Mouse (Mus musculus): ENCODE measurements around the gene Pkd1l1. TPM values are rescaled to one million over a fixed set of nuclear protein-coding genes. Genes with fewer than 3 reads are reported as not detected.

Gene Pkd1l1
- polyA plus RNA-seq, 1 experiment from 2014 or later: not detected

GRCm38 (mm10) chr11:8955678-8956077 is 17.4 kb downstream of the Pkd1l1 start:
- Histone ChIP-seq H3K4me3 (ENCODE audit: low read depth, low read length) (no peak overlapping the region), H3K36me3 (ENCODE audit: control insufficient read depth, insufficient read depth, low read length) (no peaks in the 10 kb centered on the region), H3K9ac (ENCODE audit: low read length) (no peak overlapping the region), H3K4me2 (no peak overlapping the region), H3K27me3 (ENCODE audit: control insufficient read depth, insufficient read depth, low read length) (no peaks in the 10 kb centered on the region), H3K27ac (ENCODE audit: low read depth, low read length) (no peak overlapping the region), H3K9me3 (ENCODE audit: control insufficient read depth, low read length) (no peaks in the 10 kb centered on the region), H3K4me1 (ENCODE audit: control insufficient read depth, insufficient read depth, low read length) (no peaks in the 10 kb centered on the region)
- peak; percentile 72; the same call in 1 of the 2 replicates for ATAC-seq (ENCODE audit: low FRiP score)
- no peak for DNase-seq (ENCODE audit: low spot score, missing footprints)
- WGBS: 0% methylated on average over 1 of the region's 1 CpGs

- Histone ChIP-seq H3K27ac (ENCODE audit: low read depth, low read length) (no peak overlapping the region), H3K36me3 (ENCODE audit: control insufficient read depth, insufficient read depth, low read length) (no peaks in the 10 kb centered on the region), H3K4me2 (no peak overlapping the region), H3K4me3 (ENCODE audit: low read depth, low read length) (no peak overlapping the region), H3K9ac (ENCODE audit: low read length) (no peak overlapping the region), H3K9me3 (ENCODE audit: control insufficient read depth, low read length) (no peaks in the 10 kb centered on the region), H3K27me3 (ENCODE audit: control insufficient read depth, insufficient read depth, low read length) (no peaks in the 10 kb centered on the region), H3K4me1 (ENCODE audit: control insufficient read depth, insufficient read depth, low read length) (no peaks in the 10 kb centered on the region)
- WGBS: 86% methylated on average over 6 of the region's 6 CpGs
- no peak for ATAC-seq (ENCODE audit: low FRiP score)
- DNase-seq (ENCODE audit: low spot score, missing footprints): no peak
Observed at GRCm38 (mm10) chr11:8949765-8950430, 23.2 kb downstream of the Pkd1l1 start.

- no peak for ATAC-seq (ENCODE audit: low FRiP score)
- Histone ChIP-seq H3K4me1 (ENCODE audit: control insufficient read depth, insufficient read depth, low read length) (no peaks in the 10 kb centered on the region), H3K4me2 (no peak overlapping the region), H3K27me3 (ENCODE audit: control insufficient read depth, insufficient read depth, low read length) (no peaks in the 10 kb centered on the region), H3K4me3 (ENCODE audit: low read depth, low read length) (no peak overlapping the region), H3K9me3 (ENCODE audit: control insufficient read depth, low read length) (no peaks in the 10 kb centered on the region), H3K36me3 (ENCODE audit: control insufficient read depth, insufficient read depth, low read length) (no peaks in the 10 kb centered on the region), H3K9ac (ENCODE audit: low read length) (no peak overlapping the region), H3K27ac (ENCODE audit: low read depth, low read length) (no peak overlapping the region)
- no peak for DNase-seq (ENCODE audit: low spot score, missing footprints)
- WGBS: 71% methylated on average over 3 of the region's 3 CpGs
Observed at GRCm38 (mm10) chr11:8948871-8949270, 24.2 kb downstream of the Pkd1l1 start.

GRCm38 (mm10) chr11:8944114-8944513 is 29.0 kb downstream of the Pkd1l1 start:
- DNase-seq (ENCODE audit: low spot score, missing footprints) (no peak), ATAC-seq (ENCODE audit: low FRiP score) (no peak)
- Histone ChIP-seq H3K27me3 (ENCODE audit: control insufficient read depth, insufficient read depth, low read length) (no peaks in the 10 kb centered on the region), H3K9me3 (ENCODE audit: control insufficient read depth, low read length) (no peaks in the 10 kb centered on the region), H3K4me2 (no peak overlapping the region), H3K4me1 (ENCODE audit: control insufficient read depth, insufficient read depth, low read length) (no peaks in the 10 kb centered on the region), H3K4me3 (ENCODE audit: low read depth, low read length) (no peak overlapping the region), H3K36me3 (ENCODE audit: control insufficient read depth, insufficient read depth, low read length) (no peaks in the 10 kb centered on the region), H3K27ac (ENCODE audit: low read depth, low read length) (no peak overlapping the region), H3K9ac (ENCODE audit: low read length) (no peak overlapping the region)
- WGBS: 84% methylated on average over 4 of the region's 4 CpGs

DNA sequence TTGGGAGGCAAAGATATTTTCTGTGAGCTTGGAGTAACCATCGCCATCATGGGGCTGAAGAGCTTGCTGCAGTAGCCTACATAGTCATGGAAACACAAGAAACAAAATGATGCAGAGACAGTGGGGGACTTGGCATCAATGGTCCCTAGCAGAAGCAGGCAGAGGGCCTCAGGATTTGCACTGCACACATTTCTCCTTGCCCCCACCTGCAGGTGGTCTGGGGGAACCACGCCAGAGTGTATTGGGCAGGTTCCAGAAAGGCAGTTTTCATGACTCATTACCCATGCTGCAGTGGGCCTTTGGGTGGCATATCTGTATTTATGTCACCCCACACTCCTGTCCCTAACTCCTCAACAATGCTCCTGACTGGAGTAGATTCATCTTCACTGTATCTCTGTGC is 30.6 kb downstream of the Pkd1l1 start:
- Histone ChIP-seq H3K27me3 (ENCODE audit: control insufficient read depth, insufficient read depth, low read length) (no peaks in the 10 kb centered on the region), H3K36me3 (ENCODE audit: control insufficient read depth, insufficient read depth, low read length) (no peaks in the 10 kb centered on the region), H3K9ac (ENCODE audit: low read length) (no peak overlapping the region), H3K27ac (ENCODE audit: low read depth, low read length) (no peak overlapping the region), H3K4me2 (no peak overlapping the region), H3K9me3 (ENCODE audit: control insufficient read depth, low read length) (no peaks in the 10 kb centered on the region), H3K4me3 (ENCODE audit: low read depth, low read length) (no peak overlapping the region), H3K4me1 (ENCODE audit: control insufficient read depth, insufficient read depth, low read length) (no peaks in the 10 kb centered on the region)
- DNase-seq (ENCODE audit: low spot score, missing footprints) (no peak), ATAC-seq (ENCODE audit: low FRiP score) (no peak)
- 94% methylated on average over 2 of the region's 2 CpGs for WGBS

DNA sequence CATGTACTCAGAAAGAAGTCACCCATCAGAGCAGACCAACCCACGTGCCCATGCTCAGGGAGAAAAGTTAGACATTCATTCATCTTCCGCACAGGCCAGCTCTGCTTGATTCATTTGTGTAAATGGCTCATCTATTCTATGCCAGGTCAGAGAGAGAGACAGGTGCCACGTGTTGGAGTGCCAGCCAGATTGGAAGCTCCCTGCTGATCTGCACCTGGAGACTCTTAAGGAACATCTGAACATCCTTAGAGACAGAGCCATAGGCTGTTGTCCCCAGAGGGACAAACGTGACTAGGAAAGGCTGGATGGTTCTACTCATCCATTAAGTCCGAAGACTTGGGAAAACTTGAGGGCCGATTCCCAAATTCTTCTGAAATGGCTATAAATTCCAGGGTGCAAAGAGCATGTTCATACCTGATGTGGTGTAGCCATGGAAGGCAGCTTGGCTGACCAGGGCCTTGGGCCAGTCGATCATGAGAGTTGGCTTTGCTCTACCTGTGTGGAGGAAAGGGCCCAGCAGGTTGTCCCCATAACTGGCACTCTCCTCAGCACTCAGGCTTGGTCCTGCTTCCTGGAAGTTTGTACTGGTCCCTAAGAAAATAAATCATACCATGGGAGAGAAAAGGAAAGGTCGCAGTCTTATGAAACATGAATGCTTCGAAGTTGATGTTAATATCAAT is 36.5 kb downstream of the Pkd1l1 start:
- H3K36me3 ChIP-seq (ENCODE audit: control insufficient read depth, insufficient read depth, low read length): no peaks in the 10 kb centered on the region
- no peaks in the 10 kb centered on the region for H3K4me1 ChIP-seq (ENCODE audit: control insufficient read depth, insufficient read depth, low read length)
- no peak overlapping the region for H3K4me2 ChIP-seq
- ATAC-seq (ENCODE audit: low FRiP score) (no peak), DNase-seq (ENCODE audit: low spot score, missing footprints) (no peak)
- H3K4me3 ChIP-seq (ENCODE audit: low read depth, low read length): no peak overlapping the region
- no peaks in the 10 kb centered on the region for H3K9me3 ChIP-seq (ENCODE audit: control insufficient read depth, low read length)
- no peak overlapping the region for H3K9ac ChIP-seq (ENCODE audit: low read length)
- no peaks in the 10 kb centered on the region for H3K27me3 ChIP-seq (ENCODE audit: control insufficient read depth, insufficient read depth, low read length)
- WGBS: 88% methylated on average over 9 of the region's 9 CpGs
- no peak overlapping the region for H3K27ac ChIP-seq (ENCODE audit: low read depth, low read length)

GRCm38 (mm10) chr11:8916081-8916671 is 56.9 kb downstream of the Pkd1l1 start:
- no peak overlapping the region for H3K27ac ChIP-seq (ENCODE audit: low read depth, low read length)
- no peaks in the 10 kb centered on the region for H3K4me1 ChIP-seq (ENCODE audit: control insufficient read depth, insufficient read depth, low read length)
- H3K27me3 ChIP-seq (ENCODE audit: control insufficient read depth, insufficient read depth, low read length): no peaks in the 10 kb centered on the region
- no peak overlapping the region for H3K9ac ChIP-seq (ENCODE audit: low read length)
- H3K9me3 ChIP-seq (ENCODE audit: control insufficient read depth, low read length): no peaks in the 10 kb centered on the region
- no peak overlapping the region for H3K4me2 ChIP-seq
- 74% methylated on average over 8 of the region's 8 CpGs for WGBS
- no peaks in the 10 kb centered on the region for H3K36me3 ChIP-seq (ENCODE audit: control insufficient read depth, insufficient read depth, low read length)
- H3K4me3 ChIP-seq (ENCODE audit: low read depth, low read length): no peak overlapping the region
- ATAC-seq (ENCODE audit: low FRiP score): peak; percentile 78
- DNase-seq (ENCODE audit: low spot score, missing footprints): no peak

GRCm38 (mm10) chr11:8882793-8883192 is 90.3 kb downstream of the Pkd1l1 start:
- Histone ChIP-seq H3K27ac (ENCODE audit: low read depth, low read length) (no peak overlapping the region), H3K9me3 (ENCODE audit: control insufficient read depth, low read length) (no peaks in the 10 kb centered on the region), H3K4me2 (no peak overlapping the region), H3K27me3 (ENCODE audit: control insufficient read depth, insufficient read depth, low read length) (no peaks in the 10 kb centered on the region), H3K4me3 (ENCODE audit: low read depth, low read length) (no peak overlapping the region), H3K9ac (ENCODE audit: low read length) (no peak overlapping the region), H3K4me1 (ENCODE audit: control insufficient read depth, insufficient read depth, low read length) (no peaks in the 10 kb centered on the region), H3K36me3 (ENCODE audit: control insufficient read depth, insufficient read depth, low read length) (no peaks in the 10 kb centered on the region)
- WGBS: 93% methylated on average over 4 of the region's 4 CpGs
- ATAC-seq (ENCODE audit: low FRiP score) (no peak), DNase-seq (ENCODE audit: low spot score, missing footprints) (no peak)

GRCm38 (mm10) chr11:8881521-8881920 is 91.5 kb downstream of the Pkd1l1 start:
- H3K27me3 ChIP-seq (ENCODE audit: control insufficient read depth, insufficient read depth, low read length): no peaks in the 10 kb centered on the region
- H3K9ac ChIP-seq (ENCODE audit: low read length): no peak overlapping the region
- no peaks in the 10 kb centered on the region for H3K36me3 ChIP-seq (ENCODE audit: control insufficient read depth, insufficient read depth, low read length)
- no peak overlapping the region for H3K27ac ChIP-seq (ENCODE audit: low read depth, low read length)
- H3K4me1 ChIP-seq (ENCODE audit: control insufficient read depth, insufficient read depth, low read length): no peaks in the 10 kb centered on the region
- ATAC-seq (ENCODE audit: low FRiP score) (no peak), DNase-seq (ENCODE audit: low spot score, missing footprints) (no peak)
- WGBS: 73% methylated on average over 2 of the region's 2 CpGs
- no peaks in the 10 kb centered on the region for H3K9me3 ChIP-seq (ENCODE audit: control insufficient read depth, low read length)
- H3K4me2 ChIP-seq: no peak overlapping the region
- no peak overlapping the region for H3K4me3 ChIP-seq (ENCODE audit: low read depth, low read length)

Measured in midbrain, embryonic 11.5 days (tissue).